Comparison of ENCODE assay signal across 8 mouse cellular contexts in genomic region chr5:45856876-45857253, GRCm38 (mm10). TPM values are rescaled to one million over a fixed set of nuclear protein-coding genes. Genes with fewer than 3 reads are reported as not detected.
A peak's percentile ranks its signal among the peaks of the same experiment; 100 is the strongest.
DNase-seq lines count a peak whose midpoint lies in the region; ATAC-seq and TF ChIP-seq lines count a peak whose summit lies in the region.

No protein-coding gene starts in this region.

- H3K4me3 ChIP-seq in lung, adult 2 months (replicated peaks; ENCODE audit: extremely low read depth, low read depth, low read length) = peak overlapping the region; percentile 66
- peak overlapping the region; percentile 88 for H3K4me3 ChIP-seq in embryonic facial prominence, embryonic 13.5 days
- peak overlapping the region; percentile 86 for H3K4me3 ChIP-seq in hindbrain, embryonic 15.5 days
- peak overlapping the region; percentile 96 for H3K4me3 ChIP-seq in midbrain, embryonic 14.5 days (replicated peaks; ENCODE audit: low read depth, low read length)

- peak overlapping the region; percentile 92 for H3K9ac ChIP-seq in embryonic facial prominence, embryonic 13.5 days
- peak overlapping the region; percentile 84 for H3K9ac ChIP-seq in hindbrain, embryonic 15.5 days
- H3K9ac ChIP-seq in midbrain, embryonic 14.5 days (replicated peaks; ENCODE audit: low read length) = peak overlapping the region; percentile 95

- peak overlapping the region; percentile 99 for H3K27ac ChIP-seq in embryonic facial prominence, embryonic 13.5 days
- H3K27ac ChIP-seq in hindbrain, embryonic 15.5 days (replicated peaks) = peak overlapping the region; percentile 98
- H3K27ac ChIP-seq in midbrain, embryonic 14.5 days (replicated peaks; ENCODE audit: low read depth, low read length) = peak overlapping the region; percentile 99

- TF ChIP-seq POLR2A in lung, adult 2 months (IDR thresholded peaks at IDR 0.05; ENCODE audit: borderline replicate concordance, extremely low read depth, low read depth, low read length) = no peak

- H3K36me3 ChIP-seq in embryonic facial prominence, embryonic 13.5 days = no peaks in the 10 kb centered on the region
- no peaks in the 10 kb centered on the region for H3K36me3 ChIP-seq in hindbrain, embryonic 15.5 days
- H3K36me3 ChIP-seq in midbrain, embryonic 14.5 days (ENCODE audit: control insufficient read depth, insufficient read depth, low read length) = no peaks in the 10 kb centered on the region

- 1% methylated on average over 55 of the region's 56 CpGs for whole genome bisulfite sequencing in lung, adult 2 months
- 0% methylated on average over 50 of the region's 56 CpGs for WGBS in embryonic facial prominence, embryonic 13.5 days
- WGBS in hindbrain, embryonic 15.5 days = 0% methylated on average over 46 of the region's 56 CpGs
- WGBS in midbrain, embryonic 14.5 days = under 1% methylated on average over 45 of the region's 56 CpGs

- H3K27me3 ChIP-seq in embryonic facial prominence, embryonic 13.5 days = no peaks in the 10 kb centered on the region
- no peaks in the 10 kb centered on the region for H3K27me3 ChIP-seq in hindbrain, embryonic 15.5 days
- no peaks in the 10 kb centered on the region for H3K27me3 ChIP-seq in midbrain, embryonic 14.5 days (ENCODE audit: control insufficient read depth, insufficient read depth, low read length)

- peaks cover 2% of the 10 kb centered on the region; the same call in 1 of the 2 replicates for H3K4me1 ChIP-seq in lung, adult 2 months (ENCODE audit: control insufficient read depth, insufficient read depth, low read length)
- H3K4me1 ChIP-seq in embryonic facial prominence, embryonic 13.5 days = peaks cover 6% of the 10 kb centered on the region; the same call in 1 of the 2 replicates
- H3K4me1 ChIP-seq in hindbrain, embryonic 15.5 days (replicated peaks) = peaks cover 6% of the 10 kb centered on the region
- H3K4me1 ChIP-seq in midbrain, embryonic 14.5 days (ENCODE audit: control insufficient read depth, insufficient read depth, low read length) = no peaks in the 10 kb centered on the region; the same call in 1 of the 2 replicates

- peak overlapping the region; percentile 78 for H3K4me2 ChIP-seq in embryonic facial prominence, embryonic 13.5 days
- peak overlapping the region; percentile 82 for H3K4me2 ChIP-seq in hindbrain, embryonic 15.5 days
- H3K4me2 ChIP-seq in midbrain, embryonic 14.5 days (ENCODE audit: low read length) = peak overlapping the region; percentile 60

- peak; percentile 8 for ATAC-seq in embryonic facial prominence, embryonic 13.5 days (ENCODE audit: insufficient number of reproducible peaks, insufficient read depth, low FRiP score, low TSS enrichment, low read depth)
- peak; percentile 17 for ATAC-seq in hindbrain, embryonic 15.5 days (ENCODE audit: low FRiP score, low read depth)
- no peak; the same call in 1 of the 2 replicates for ATAC-seq in midbrain, embryonic 14.5 days (ENCODE audit: low FRiP score, low TSS enrichment)

- no peaks in the 10 kb centered on the region for H3K9me3 ChIP-seq in embryonic facial prominence, embryonic 13.5 days
- no peaks in the 10 kb centered on the region for H3K9me3 ChIP-seq in hindbrain, embryonic 15.5 days
- H3K9me3 ChIP-seq in midbrain, embryonic 14.5 days (ENCODE audit: control insufficient read depth, low read length) = no peaks in the 10 kb centered on the region

- DNase-seq in lung, adult 2 months = no peak
- no peak for DNase-seq in lung, postnatal 14 days
- no peak for DNase-seq in midbrain, embryonic 14.5 days
- no peak for DNase-seq in natural killer cell, adult 2 months (ENCODE audit: low spot score in 2 of 2)
- no peak for DNase-seq in frontal cortex, postnatal 10 days (ENCODE audit: low spot score in 2 of 2)
- DNase-seq in c-Kit-positive CD71-positive TER-119-positive erythroid progenitor cells, embryonic 14.5 days (ENCODE audit: low spot score) = no peak

- no peak for TF ChIP-seq CTCF in lung, adult 2 months (IDR thresholded peaks at IDR 0.05; ENCODE audit: insufficient read depth, low read length)

RNA-seq across cellular contexts. Expression of gene Lcorl, which starts 0.6 kb away (rescaled TPM):
- polyA plus RNA-seq in lung, adult 2 months (2012; rRNA removed) = 1.4 and 3.2 TPM in 2 replicates
- polyA plus RNA-seq in embryonic facial prominence, embryonic 13.5 days (2015; fragmentation: Nextera tagmentation; extraction: Ambion mirVana) = 25.2 and 26.7 TPM in 2 replicates
- polyA plus RNA-seq in hindbrain, embryonic 15.5 days (2015; fragmentation: Nextera tagmentation; extraction: Ambion mirVana) = 40.3 and 51.2 TPM in 2 replicates
- 84.7 and 88.5 TPM in 2 replicates for polyA plus RNA-seq in midbrain, embryonic 14.5 days (2014; fragmentation: Nextera tagmentation; extraction: Ambion mirVana)
